Mouse (Mus musculus): ENCODE measurements around the gene Tbx10.
"Not testable (repeated sequence)": the region's sequence is repeated elsewhere in the genome, so short reads cannot be mapped to it uniquely, and the experiment has no call there.

DNA sequence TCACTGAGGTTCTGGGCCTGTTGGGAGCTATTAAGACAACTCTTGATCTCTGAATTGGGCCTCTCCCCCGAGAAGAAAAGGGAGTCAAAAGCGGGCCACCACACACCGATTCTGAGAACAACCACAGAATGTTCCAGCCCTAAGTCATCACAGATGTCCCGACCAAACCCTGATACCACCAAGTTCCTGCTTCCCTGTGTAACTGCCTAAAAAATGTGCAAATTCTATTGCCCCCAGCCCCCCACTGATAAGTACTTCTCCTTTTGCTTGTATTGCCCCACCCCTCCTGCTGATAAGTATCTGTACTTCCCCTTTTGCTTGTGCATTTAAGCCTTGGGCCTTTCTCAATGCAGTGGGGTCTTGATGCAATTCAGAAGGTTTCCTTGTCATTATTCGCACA lies 51.6 kb downstream of the Tbx10 start:
- not testable (repeated sequence) for TF ChIP-seq CTCF (conservative IDR thresholded peaks at IDR 0.05; ENCODE audit: low read length); NANOG (IDR thresholded peaks at IDR 0.05; ENCODE audit: borderline replicate concordance, low read length)

All from E14TG2a.4 (cell line).